Mouse (Mus musculus): ENCODE measurements at regions not wholly inside any gene's neighbourhood (a gene's known extent, or its start where the extent isn't known, plus 50 kb on each side); places are given as distances from the start of the nearest gene placed in this dataset.
A peak's percentile ranks its signal among the peaks of the same experiment; 100 is the strongest.
"Not testable (repeated sequence)": the region's sequence is repeated elsewhere in the genome, so short reads cannot be mapped to it uniquely, and the experiment has no call there.

DNA sequence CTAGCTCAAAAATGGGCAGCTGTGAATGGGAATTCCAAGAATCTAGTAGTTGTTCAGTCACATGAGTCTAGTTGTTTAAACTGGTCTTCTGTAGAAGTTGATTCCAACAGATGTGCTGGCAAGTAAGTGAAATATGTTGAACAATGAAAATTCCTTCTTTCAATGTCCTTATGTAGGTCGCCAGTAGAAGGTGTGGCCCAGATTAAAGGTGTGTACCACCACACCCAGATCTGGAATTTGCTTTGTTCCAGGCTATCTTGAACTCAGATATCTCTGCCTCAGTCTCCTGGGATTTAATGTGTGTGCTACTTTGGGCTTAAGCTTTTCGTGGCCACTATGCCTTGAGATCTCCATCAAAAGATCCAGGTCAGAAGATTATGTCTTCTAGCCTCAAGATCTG lies 279.7 kb upstream of the Slc10a2 start:
- no peaks in the 10 kb centered on the region for H3K36me3 ChIP-seq
- no peaks in the 10 kb centered on the region for H3K4me1 ChIP-seq
- ATAC-seq (ENCODE audit: low FRiP score, low read depth): no peak
- H3K4me3 ChIP-seq: no peak overlapping the region
- no peak overlapping the region for H3K27ac ChIP-seq
- no peak overlapping the region for H3K9ac ChIP-seq
- no peak overlapping the region for H3K4me2 ChIP-seq (replicated peaks)
- 79% methylated on average over 2 of the region's 2 CpGs for WGBS
- H3K9me3 ChIP-seq: no peaks in the 10 kb centered on the region
- H3K27me3 ChIP-seq (replicated peaks): no peaks in the 10 kb centered on the region

DNA sequence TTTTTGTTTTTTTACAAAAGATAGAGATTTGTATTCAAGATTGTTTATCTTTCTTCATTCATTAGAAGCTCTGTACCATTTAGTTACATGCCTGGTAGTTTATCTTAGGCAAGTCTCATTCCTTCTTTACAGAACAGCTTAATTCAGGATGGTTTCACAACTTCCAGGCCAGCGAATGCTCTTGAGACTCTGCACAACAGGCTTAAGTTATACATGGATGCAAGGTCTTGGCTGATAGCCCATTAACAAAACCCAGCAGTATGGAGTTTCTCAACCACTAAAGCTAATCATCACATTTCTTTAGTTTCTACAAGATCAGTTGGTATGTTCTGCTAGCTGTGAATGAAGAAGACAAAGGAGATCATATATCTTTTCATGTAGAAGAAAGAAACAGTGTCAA lies 272.9 kb upstream of the Slc10a2 start:
- no peak overlapping the region for H3K4me3 ChIP-seq
- H3K27me3 ChIP-seq (replicated peaks): no peaks in the 10 kb centered on the region
- ATAC-seq (ENCODE audit: low FRiP score, low read depth): no peak
- H3K9ac ChIP-seq: no peak overlapping the region
- no peak overlapping the region for H3K4me2 ChIP-seq (replicated peaks)
- WGBS: 100% methylated on average over 1 of the region's 1 CpGs
- no peak overlapping the region for H3K27ac ChIP-seq
- H3K4me1 ChIP-seq: no peaks in the 10 kb centered on the region
- H3K9me3 ChIP-seq: no peaks in the 10 kb centered on the region
- H3K36me3 ChIP-seq: no peaks in the 10 kb centered on the region

DNA sequence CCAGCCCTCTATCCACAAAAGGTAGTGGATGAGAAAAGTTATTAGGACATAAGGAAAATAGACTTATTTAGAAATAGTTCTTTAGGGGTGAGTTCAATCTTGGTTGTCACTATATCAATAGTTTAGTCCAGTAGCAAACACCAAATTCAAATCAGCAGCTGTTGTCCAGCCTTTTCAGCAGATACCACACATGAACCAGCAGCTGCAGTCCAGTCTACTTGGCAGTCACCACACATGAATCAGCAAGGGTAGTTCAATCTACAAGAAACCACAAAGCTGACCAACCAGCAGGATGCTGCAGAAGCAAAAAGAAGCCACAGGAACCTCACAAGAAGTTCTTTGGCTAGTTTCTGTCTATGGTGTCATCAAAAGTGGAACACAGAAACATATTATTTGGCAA lies 234.8 kb upstream of the Slc10a2 start:
- no peak overlapping the region for H3K4me3 ChIP-seq
- no peaks in the 10 kb centered on the region for H3K9me3 ChIP-seq
- H3K4me2 ChIP-seq (replicated peaks): no peak overlapping the region
- H3K4me1 ChIP-seq: no peaks in the 10 kb centered on the region
- H3K27me3 ChIP-seq (replicated peaks): no peaks in the 10 kb centered on the region
- H3K9ac ChIP-seq: no peak overlapping the region
- H3K27ac ChIP-seq: no peak overlapping the region
- no peaks in the 10 kb centered on the region for H3K36me3 ChIP-seq
- ATAC-seq (ENCODE audit: low FRiP score, low read depth): no peak

DNA sequence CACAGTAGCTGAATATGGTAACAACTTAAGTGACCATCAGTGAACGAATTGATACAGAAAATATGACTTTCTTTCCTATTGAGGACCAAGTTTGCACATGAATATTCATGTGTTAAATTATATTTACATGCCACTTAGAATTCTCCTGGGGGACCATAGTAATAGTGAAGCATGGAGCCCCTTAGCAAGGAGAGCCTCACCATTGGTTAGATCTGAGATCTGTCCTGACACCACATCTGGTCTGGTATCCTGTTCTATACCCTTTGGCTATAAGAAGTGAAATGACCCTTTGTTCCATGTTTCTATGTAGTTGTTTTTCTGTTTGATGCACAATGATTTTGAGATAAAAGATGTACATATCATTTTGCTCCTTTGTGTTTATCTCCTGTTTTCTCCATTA lies 209.4 kb upstream of the Slc10a2 start:
- no peak overlapping the region for H3K27ac ChIP-seq
- WGBS: 68% methylated on average over 1 of the region's 1 CpGs
- no peaks in the 10 kb centered on the region for H3K9me3 ChIP-seq
- H3K27me3 ChIP-seq (replicated peaks): no peaks in the 10 kb centered on the region
- H3K9ac ChIP-seq: no peak overlapping the region
- no peaks in the 10 kb centered on the region for H3K36me3 ChIP-seq
- H3K4me2 ChIP-seq (replicated peaks): no peak overlapping the region
- H3K4me3 ChIP-seq: no peak overlapping the region
- no peaks in the 10 kb centered on the region for H3K4me1 ChIP-seq
- ATAC-seq (ENCODE audit: low FRiP score, low read depth): peak; percentile 86

DNA sequence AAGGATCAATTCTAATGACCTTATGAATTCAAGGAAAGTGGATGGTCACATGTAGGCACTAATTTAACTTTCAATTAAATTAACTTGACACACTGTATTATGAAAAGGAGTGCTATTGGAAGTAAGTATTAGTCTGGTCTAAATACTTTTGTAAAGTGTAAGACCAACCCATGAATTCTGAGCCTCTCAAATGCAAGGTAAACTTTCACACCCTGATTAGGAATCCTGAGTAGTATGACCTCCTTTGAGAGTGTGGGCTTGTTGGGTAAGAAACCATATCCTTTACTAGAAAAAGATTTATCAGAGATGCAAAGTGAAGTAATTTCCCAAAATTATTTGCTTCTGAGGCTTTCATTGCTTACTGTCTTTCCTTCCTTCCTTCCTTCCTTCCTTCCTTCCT lies 194.8 kb upstream of the Slc10a2 start:
- no peaks in the 10 kb centered on the region for H3K36me3 ChIP-seq
- no peak overlapping the region for H3K4me3 ChIP-seq
- no peak overlapping the region for H3K4me2 ChIP-seq (replicated peaks)
- H3K27ac ChIP-seq: no peak overlapping the region
- no peak overlapping the region for H3K9ac ChIP-seq
- no peaks in the 10 kb centered on the region for H3K27me3 ChIP-seq (replicated peaks)
- no peak for ATAC-seq (ENCODE audit: low FRiP score, low read depth)
- H3K9me3 ChIP-seq: no peaks in the 10 kb centered on the region
- H3K4me1 ChIP-seq: no peaks in the 10 kb centered on the region

DNA sequence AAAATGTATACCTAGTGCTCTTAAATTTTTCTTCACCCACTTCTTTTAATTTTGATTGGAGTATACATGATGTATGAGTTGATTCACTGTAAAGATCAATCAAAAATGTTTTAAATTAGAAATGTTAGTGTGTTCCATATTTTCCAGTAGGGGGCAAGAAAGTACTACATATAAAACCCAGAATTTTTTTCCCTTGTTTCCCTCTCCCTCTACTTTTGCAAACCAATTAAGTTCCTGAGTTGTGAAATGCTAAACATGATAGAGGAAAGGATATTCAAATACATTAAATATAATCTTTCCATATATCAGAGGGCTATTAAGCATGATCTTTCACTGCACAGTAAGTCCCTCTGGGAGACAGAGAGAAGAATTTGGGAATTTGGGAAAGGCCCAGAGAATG lies 192.0 kb upstream of the Slc10a2 start:
- H3K4me3 ChIP-seq: no peak overlapping the region

DNA sequence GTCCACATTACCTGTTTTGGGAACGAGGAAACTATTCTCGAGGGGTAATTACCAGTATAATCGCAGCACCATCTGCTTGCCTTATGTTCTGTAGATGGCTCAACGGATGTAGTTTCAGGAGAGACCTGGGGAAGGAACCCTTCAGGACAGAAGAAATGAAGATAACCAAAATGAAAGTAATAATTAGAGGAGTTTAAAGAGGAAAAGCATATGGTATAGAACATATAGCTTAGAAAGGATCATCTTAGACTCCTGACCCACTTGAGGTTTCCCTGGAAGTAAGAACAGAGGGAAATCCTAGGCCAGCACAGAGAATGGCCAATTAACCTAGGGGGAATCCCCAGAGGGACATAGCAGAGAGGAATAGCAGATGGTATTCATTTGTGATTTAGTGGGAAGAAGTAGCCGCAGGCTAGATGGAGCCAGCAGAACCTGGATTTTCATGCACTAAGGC lies 180.6 kb upstream of the Slc10a2 start:
- Histone ChIP-seq H3K36me3 (no peaks in the 10 kb centered on the region), H3K4me1 (no peaks in the 10 kb centered on the region), H3K9me3 (no peaks in the 10 kb centered on the region), H3K9ac (no peak overlapping the region), H3K4me3 (no peak overlapping the region), H3K27ac (no peak overlapping the region), H3K27me3 (replicated peaks) (no peaks in the 10 kb centered on the region), H3K4me2 (replicated peaks) (no peak overlapping the region)
- peak; percentile 92 for ATAC-seq (ENCODE audit: low FRiP score, low read depth)
- WGBS: 52% methylated on average over 5 of the region's 5 CpGs

More for the DNA sequence above, 192.0 kb upstream of the Slc10a2 start:
- Histone ChIP-seq H3K4me1 (no peaks in the 10 kb centered on the region), H3K9me3 (no peaks in the 10 kb centered on the region), H3K4me2 (replicated peaks) (no peak overlapping the region), H3K36me3 (no peaks in the 10 kb centered on the region), H3K9ac (no peak overlapping the region), H3K27me3 (replicated peaks) (no peaks in the 10 kb centered on the region), H3K27ac (no peak overlapping the region)
- ATAC-seq (ENCODE audit: low FRiP score, low read depth): no peak

DNA sequence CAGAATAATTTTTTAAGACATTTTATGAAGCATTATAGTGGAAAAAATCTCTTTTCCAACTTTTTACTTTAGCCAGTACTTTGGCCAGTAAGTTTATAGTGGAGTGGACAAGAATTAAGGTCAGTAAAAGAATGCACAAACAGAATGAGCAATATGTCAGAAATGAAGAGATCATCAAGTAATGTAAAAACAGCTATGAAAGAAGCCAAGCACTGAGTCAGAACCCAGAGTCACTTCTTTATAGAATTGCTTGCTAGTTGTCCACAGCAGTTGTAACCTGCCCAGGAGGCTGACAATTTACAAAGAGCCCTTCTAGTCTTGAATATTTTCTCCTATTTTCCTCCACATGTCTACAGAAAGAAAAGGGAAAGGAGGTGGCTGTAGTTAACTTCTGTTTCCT lies 178.6 kb upstream of the Slc10a2 start:
- no peaks in the 10 kb centered on the region for H3K36me3 ChIP-seq
- ATAC-seq (ENCODE audit: low FRiP score, low read depth): no peak
- no peak overlapping the region for H3K27ac ChIP-seq
- no peak overlapping the region for H3K4me3 ChIP-seq
- H3K4me1 ChIP-seq: no peaks in the 10 kb centered on the region
- H3K27me3 ChIP-seq (replicated peaks): no peaks in the 10 kb centered on the region
- H3K9me3 ChIP-seq: no peaks in the 10 kb centered on the region; the same call in 1 of the 2 replicates
- no peak overlapping the region for H3K9ac ChIP-seq
- no peak overlapping the region for H3K4me2 ChIP-seq (replicated peaks)

DNA sequence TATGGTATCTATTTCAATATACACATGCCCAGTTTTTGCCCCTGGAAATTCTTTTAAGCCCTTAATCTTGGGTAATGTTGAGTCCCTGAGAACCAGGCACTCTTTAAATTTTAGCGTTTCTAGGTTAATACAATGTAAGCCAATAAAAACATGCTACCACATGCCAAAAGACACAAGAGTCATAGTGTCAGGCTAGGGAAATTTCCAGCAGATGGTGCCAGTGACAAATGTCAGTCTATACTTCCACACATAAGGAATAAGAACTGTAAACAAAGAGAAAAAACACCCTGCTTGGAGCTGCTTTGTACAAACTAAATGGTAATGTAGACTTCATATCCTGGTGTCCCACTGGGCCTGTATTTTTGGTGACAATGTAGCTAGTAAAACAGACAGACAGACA lies 157.2 kb upstream of the Slc10a2 start:
- 87% methylated on average over 1 of the region's 1 CpGs for WGBS
- ATAC-seq (ENCODE audit: low FRiP score, low read depth): no peak

DNA sequence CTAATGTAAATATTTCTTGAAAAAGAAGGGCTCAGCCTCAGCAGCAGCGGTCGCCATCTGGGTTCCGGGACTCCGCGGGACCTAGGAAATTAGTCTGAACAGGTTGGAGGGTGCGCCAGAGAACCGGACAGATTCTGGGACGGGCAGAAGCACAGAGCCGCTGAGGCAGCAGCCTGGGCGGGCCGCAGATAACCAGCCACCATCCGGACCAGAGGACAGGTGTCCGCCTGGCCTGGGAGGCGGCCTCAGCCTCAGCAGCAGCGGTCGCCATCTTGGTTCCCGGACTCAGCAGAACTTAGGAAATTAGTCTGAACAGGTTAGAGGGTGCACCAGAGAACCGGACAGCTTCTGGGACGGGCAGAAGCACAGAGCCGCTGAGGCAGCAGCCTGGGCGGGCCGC lies 136.7 kb upstream of the Slc10a2 start:
- H3K9ac ChIP-seq; H3K4me3 ChIP-seq; ATAC-seq (ENCODE audit: low FRiP score, low read depth); H3K36me3 ChIP-seq; H3K27ac ChIP-seq; H3K27me3 ChIP-seq (replicated peaks); H3K9me3 ChIP-seq; H3K4me1 ChIP-seq; H3K4me2 ChIP-seq (replicated peaks): not testable (repeated sequence)
- WGBS: 96% methylated on average over 22 of the region's 22 CpGs

More for the DNA sequence above, 157.2 kb upstream of the Slc10a2 start:
- H3K9ac ChIP-seq: no peak overlapping the region
- H3K4me2 ChIP-seq (replicated peaks): no peak overlapping the region
- no peak overlapping the region for H3K4me3 ChIP-seq
- H3K9me3 ChIP-seq: no peaks in the 10 kb centered on the region
- no peaks in the 10 kb centered on the region for H3K4me1 ChIP-seq
- H3K27ac ChIP-seq: no peak overlapping the region
- H3K36me3 ChIP-seq: no peaks in the 10 kb centered on the region
- H3K27me3 ChIP-seq (replicated peaks): no peaks in the 10 kb centered on the region
